Mouse (Mus musculus) heart, postnatal 36 days (tissue): ENCODE measurements around the gene Pelo. TPM values are rescaled to one million over a fixed set of nuclear protein-coding genes. Genes with fewer than 3 reads are reported as not detected.

Experiments used
- DNase-seq, 2 experiments: peaks; one replicate each; pipeline ENCODE4 v3.0.0; 2021 to 2022
- intact Hi-C: fragments of 180-260 bp; cut with DNase I; formaldehyde crosslinking; loops from one replicate; pipeline ENCODE4 v1.15.1; 2025
- total RNA-seq, 2 experiments: library from RNA; stranded (reverse); gene quantifications; 2 replicates each; pipeline ENCODE4 v1.2.3; 2021

The Pelo gene
- total RNA-seq, 2 experiments from 2014 or later, result 17.2 to 17.8 TPM

DNA sequence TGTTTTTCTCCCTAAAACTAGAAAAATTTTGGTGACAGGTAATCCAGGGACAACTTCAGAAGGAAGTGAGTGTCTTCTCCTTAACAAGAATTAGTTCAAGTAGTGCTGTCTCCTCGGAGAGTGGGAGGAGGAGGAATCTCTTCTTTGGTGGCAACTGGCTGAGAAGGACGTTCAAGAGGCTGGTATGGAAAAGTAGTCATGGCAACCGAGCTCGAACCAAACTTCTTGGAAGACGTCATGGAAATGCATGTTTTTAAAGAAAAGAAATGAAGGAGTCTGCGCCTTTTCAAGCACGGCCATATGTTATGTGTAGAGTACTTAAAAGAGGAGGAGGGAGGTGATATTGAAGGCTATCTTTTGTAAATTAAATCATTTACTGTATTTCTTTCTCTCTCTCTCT, 37.4 kb downstream of the Pelo start:
- DNase-seq, result no peak
- intact Hi-C loops, result no loop called here

DNA sequence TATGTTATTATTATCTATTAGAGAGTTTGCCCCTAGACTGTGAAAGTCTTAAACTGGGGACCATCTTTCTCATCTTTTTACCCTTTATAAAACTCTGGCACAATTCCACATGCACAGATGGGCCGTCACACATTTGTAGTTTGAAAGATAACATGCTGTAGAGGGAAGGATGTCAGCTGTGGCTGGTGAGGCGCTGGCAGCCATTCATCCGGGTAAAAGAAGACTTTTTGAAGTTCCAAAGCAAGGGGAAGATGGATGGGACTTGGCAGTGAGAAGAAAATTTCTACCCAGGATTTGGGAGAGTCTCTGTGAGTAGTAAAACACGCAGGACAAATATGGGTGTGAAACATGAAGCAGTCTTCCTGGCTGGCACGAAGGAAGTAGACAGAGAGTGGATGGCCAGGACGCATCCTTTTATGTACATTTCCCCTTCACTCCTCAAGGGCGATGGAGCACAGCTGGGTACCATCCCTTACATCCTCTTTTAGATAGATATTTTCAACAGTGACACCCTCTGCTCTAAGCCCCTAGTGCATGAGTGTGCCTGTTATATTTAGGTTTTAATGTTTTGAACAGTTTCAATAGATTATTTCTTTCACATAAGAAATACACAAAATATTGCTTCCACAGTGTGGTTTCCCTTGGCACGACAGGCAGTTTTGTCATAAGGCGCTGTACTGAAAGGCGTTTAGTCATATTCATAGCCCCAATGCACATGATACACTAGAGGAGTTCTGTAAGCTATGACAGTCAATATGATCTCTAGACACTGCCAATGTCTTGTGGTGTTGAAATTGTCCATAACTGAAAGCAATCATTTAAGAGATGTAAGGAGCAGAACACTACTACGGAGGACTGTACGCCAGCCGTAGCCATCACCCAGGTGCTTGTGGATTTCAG, 39.1 kb downstream of the Pelo start:
- intact Hi-C loops, result no loop called here
- no peak for DNase-seq

DNA sequence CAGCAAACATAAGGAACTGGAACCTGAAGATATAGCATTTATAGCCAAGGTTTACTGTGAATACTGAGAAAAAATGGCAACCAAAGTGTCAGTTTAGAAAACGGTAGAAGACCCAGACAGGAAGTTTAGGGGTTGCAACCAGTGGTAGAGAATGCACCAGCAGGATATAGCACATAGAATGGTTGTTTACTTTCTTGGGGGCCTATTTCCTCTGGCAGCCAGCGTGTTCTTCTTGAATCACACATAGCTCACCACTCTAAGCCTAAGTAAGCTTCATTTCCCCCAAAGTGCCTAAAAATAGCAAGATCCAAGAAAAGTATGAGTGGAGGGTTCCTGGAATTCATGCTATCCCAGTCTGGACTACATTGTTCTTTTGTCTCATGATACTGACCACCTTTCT, 47.3 kb downstream of the Pelo start:
- no peak for DNase-seq
- intact Hi-C loops, result no loop called here

Other genes with a start within 250 kb of the Pelo start
- 1 to 10 TPM in 1 of 2 experiments, under 1 TPM in 1; 0.39 to 1.2 TPM for gene Itga2, start 158.1 kb downstream of the Pelo start, total RNA-seq
- gene Gm49395, start 11.7 kb upstream of the Pelo start, total RNA-seq, result 10 to 100 TPM; 10.5 to 11.9 TPM
- gene Itga1, start 11.8 kb upstream of the Pelo start, total RNA-seq, result 10 to 100 TPM; 38.2 to 42.4 TPM